Mouse (Mus musculus): Measurements from ENCODE around the gene Ar. TPM values are rescaled to one million over a fixed set of nuclear protein-coding genes. Genes with fewer than 3 reads are reported as not detected.

Gene Ar
- total RNA-seq, 1 experiment from 2014 or later = 0.84 TPM

GRCm38 (mm10) chrX:98323105-98323504, 174.5 kb downstream of the Ar start:
- ATAC-seq (replicated peaks in 1 of 2; ENCODE audit: insufficient read depth in 1 of 2, low FRiP score in 2 of 2, low TSS enrichment in 1 of 2, low read depth in 1 of 2, poor library complexity in 2 of 2, severe bottlenecking in 2 of 2) = no peak

- ATAC-seq (replicated peaks in 1 of 2; ENCODE audit: insufficient read depth in 1 of 2, low FRiP score in 2 of 2, low TSS enrichment in 1 of 2, low read depth in 1 of 2, poor library complexity in 2 of 2, severe bottlenecking in 2 of 2) = no peak
Measured at GRCm38 (mm10) chrX:98347481-98347880, 198.9 kb downstream of the Ar start.

GRCm38 (mm10) chrX:98348036-98348435, 199.5 kb downstream of the Ar start:
- no peak for ATAC-seq (replicated peaks in 1 of 2; ENCODE audit: insufficient read depth in 1 of 2, low FRiP score in 2 of 2, low TSS enrichment in 1 of 2, low read depth in 1 of 2, poor library complexity in 2 of 2, severe bottlenecking in 2 of 2)

Measured in hematopoietic stem cell, adult 5-6 weeks (primary cell).